Mouse (Mus musculus) intestine, embryonic 14.5 days (tissue): ENCODE measurements around the gene Sarm1. TPM values are rescaled to one million over a fixed set of nuclear protein-coding genes. Genes with fewer than 3 reads are reported as not detected.
A peak's percentile ranks its signal among the peaks of the same experiment; 100 is the strongest.

ENCODE experiments used
- ATAC-seq: fragments of 200-750 bp; cut with Nextera tagmentation; replicated peaks from 2 replicates; pipeline ENCODE4 v1.8.0; 2017; ENCODE audit warnings: low read depth, moderate number of reproducible peaks, moderate TSS enrichment, moderate library complexity; ENCODE audit not compliant: low FRiP score, low TSS enrichment
- DNase-seq: peaks from one replicate; pipeline ENCODE4 v3.0.0-alpha.2; 2018; ENCODE audit warnings: low spot score
- H3K27ac ChIP-seq: fragments of 300-500 bp; sonication (generic); 2 replicates; pipeline ENCODE4 v1.5.1; 2014; ENCODE audit warnings: low read depth, mild to moderate bottlenecking, control low read depth
- H3K27me3 ChIP-seq: fragments of 300-500 bp; sonication (generic); replicated peaks from 2 replicates; pipeline ENCODE4 v1.6.1; 2014; ENCODE audit warnings: low read length, control low read depth; ENCODE audit not compliant: control insufficient read depth, insufficient read depth
- H3K36me3 ChIP-seq: fragments of 300-500 bp; sonication (generic); 2 replicates; pipeline ENCODE4 v1.6.1; 2014; ENCODE audit warnings: low read length, control low read depth; ENCODE audit not compliant: control insufficient read depth, insufficient read depth
- H3K4me1 ChIP-seq: fragments of 300-500 bp; sonication (generic); replicated peaks from 2 replicates; pipeline ENCODE4 v1.6.1; 2014; ENCODE audit warnings: low read length, control low read depth, mixed read lengths; ENCODE audit not compliant: control insufficient read depth, insufficient read depth
- H3K4me2 ChIP-seq: fragments of 300-500 bp; sonication (generic); 2 replicates; pipeline ENCODE4 v1.6.1; 2014; ENCODE audit warnings: low read length
- H3K4me3 ChIP-seq: fragments of 300-500 bp; sonication (generic); 2 replicates; pipeline ENCODE4 v1.5.1; 2014; ENCODE audit warnings: low read depth, low read length, control low read depth, mixed read lengths
- H3K9ac ChIP-seq: fragments of 300-500 bp; sonication (generic); 2 replicates; pipeline ENCODE4 v1.6.1; 2014; ENCODE audit warnings: mild to moderate bottlenecking, low read length
- H3K9me3 ChIP-seq: fragments of 300-500 bp; sonication (generic); 2 replicates; pipeline ENCODE4 v1.6.1; 2016; ENCODE audit warnings: low read length, control low read depth; ENCODE audit not compliant: control insufficient read depth
- WGBS: fragments of 180-500 bp; shearing (Covaris S2); extraction: QIAGEN DNeasy Blood & Tissue Kit; methylation state at CpG from one replicate; pipeline ENCODE4 v1.1.7; 2014; 5-methylcytosine and 5-hydroxymethylcytosine counted together
- polyA plus RNA-seq: library from polyadenylated mRNA; unstranded; fragments of >200 nt; fragmentation: Nextera tagmentation; extraction: Ambion mirVana; gene quantifications from 2 replicates; pipeline ENCODE4 v1.2.1, GENCODE M21; 2014

Sarm1 gene
- polyA plus RNA-seq = 3.9 and 4.2 TPM in 2 replicates

GRCm38 (mm10) chr11:78497544-78498522, at the start of gene Sarm1:
TSS of gene Sarm1 (minus strand) at chr11:78497754.
- peak; percentile 94 for DNase-seq
- Histone ChIP-seq H3K4me3 (peak within 1 kb of the TSS; percentile 48), H3K4me2 (peak within 1 kb of the TSS; percentile 95), H3K9me3 (no peaks in the 10 kb centered on the region), H3K36me3 (no peaks in the 10 kb centered on the region), H3K27me3 (peaks cover 30% of the 10 kb centered on the region), H3K27ac (no peak within 1 kb of the TSS; the same call in 1 of the 2 replicates), H3K4me1 (peaks cover 6% of the 10 kb centered on the region; the same call in 1 of the 2 replicates), H3K9ac (peak within 1 kb of the TSS; percentile 41)
- 3% methylated on average over 36 of the region's 36 CpGs for WGBS
- ATAC-seq = peak; percentile 94

- Histone ChIP-seq H3K27ac (no peak overlapping the region), H3K36me3 (peaks cover 37% of the 10 kb centered on the region), H3K27me3 (no peaks in the 10 kb centered on the region), H3K4me2 (no peak overlapping the region), H3K9ac (no peak overlapping the region), H3K4me1 (peaks cover 14% of the 10 kb centered on the region), H3K9me3 (no peaks in the 10 kb centered on the region), H3K4me3 (no peak overlapping the region)
- WGBS = 53% methylated on average over 8 of the region's 8 CpGs
- DNase-seq (no peak), ATAC-seq (no peak)
These were observed 47.6 kb upstream of the Sarm1 start for GRCm38 (mm10) chr11:78545181-78545580.

DNA sequence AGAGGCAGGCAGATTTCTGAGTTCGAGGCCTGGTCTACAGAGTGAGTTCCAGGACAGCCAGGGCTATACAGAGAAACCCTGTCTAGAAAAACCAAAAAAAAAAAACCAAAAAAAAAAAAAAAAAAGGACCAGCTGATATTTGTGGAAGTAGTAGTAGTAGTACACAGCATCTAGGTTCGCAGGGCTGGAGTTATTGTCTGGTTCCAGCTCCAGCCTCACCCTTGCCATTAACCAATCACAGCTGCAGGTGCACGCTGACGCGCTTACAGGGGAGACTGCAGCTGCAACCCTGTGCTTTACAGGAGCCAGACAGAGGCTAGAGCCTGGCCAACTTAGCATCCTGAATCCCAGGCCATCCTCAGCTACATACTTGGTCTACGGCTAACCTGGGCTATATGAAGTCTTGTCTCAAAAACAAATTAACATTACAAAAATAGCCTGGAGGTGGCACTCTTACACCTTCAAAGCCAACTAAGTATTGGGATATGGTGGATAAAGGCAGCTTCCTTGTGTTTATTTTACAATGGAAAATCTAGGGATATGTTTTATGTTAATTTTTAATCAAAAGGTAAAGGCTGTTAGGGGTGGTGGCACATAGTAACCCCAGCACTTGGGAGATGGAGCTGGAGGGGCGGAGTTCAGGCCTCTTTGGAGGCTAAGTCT, 47.0 kb upstream of the Sarm1 start:
- H3K27ac ChIP-seq = no peak overlapping the region
- H3K4me3 ChIP-seq = no peak overlapping the region
- H3K4me1 ChIP-seq = peaks cover 10% of the 10 kb centered on the region
- 96% methylated on average over 7 of the region's 7 CpGs for WGBS
- H3K9me3 ChIP-seq = no peaks in the 10 kb centered on the region
- no peak for ATAC-seq
- no peak overlapping the region for H3K9ac ChIP-seq
- DNase-seq = no peak
- no peaks in the 10 kb centered on the region for H3K27me3 ChIP-seq
- peaks cover 43% of the 10 kb centered on the region for H3K36me3 ChIP-seq
- no peak overlapping the region for H3K4me2 ChIP-seq

- H3K27ac ChIP-seq = no peak overlapping the region
- peaks cover 10% of the 10 kb centered on the region for H3K4me1 ChIP-seq
- WGBS = 79% methylated on average over 3 of the region's 3 CpGs
- H3K27me3 ChIP-seq = no peaks in the 10 kb centered on the region
- H3K9ac ChIP-seq = no peak overlapping the region
- H3K4me3 ChIP-seq = no peak overlapping the region
- DNase-seq (no peak), ATAC-seq (no peak)
- H3K36me3 ChIP-seq = peaks cover 56% of the 10 kb centered on the region
- H3K4me2 ChIP-seq = no peak overlapping the region
- no peaks in the 10 kb centered on the region for H3K9me3 ChIP-seq
These were observed 42.8 kb upstream of the Sarm1 start for GRCm38 (mm10) chr11:78540358-78540757.

GRCm38 (mm10) chr11:78536690-78537084, 39.1 kb upstream of the Sarm1 start:
- Histone ChIP-seq H3K9me3 (no peaks in the 10 kb centered on the region), H3K27ac (peak overlapping the region; percentile 79), H3K36me3 (peaks cover 34% of the 10 kb centered on the region), H3K4me3 (peak overlapping the region; percentile 79), H3K9ac (peak overlapping the region; percentile 88), H3K27me3 (no peaks in the 10 kb centered on the region), H3K4me1 (peaks cover 22% of the 10 kb centered on the region), H3K4me2 (peak overlapping the region; percentile 90)
- DNase-seq (no peak), ATAC-seq (no peak)
- WGBS = 2% methylated on average over 14 of the region's 14 CpGs

GRCm38 (mm10) chr11:78536080-78536689, 38.6 kb upstream of the Sarm1 start, which contains the start of the genes Tnfaip1 and Ift20:
TSS of gene Tnfaip1 (minus strand) at chr11:78536332.
TSS of gene Ift20 (plus strand) at chr11:78536361.
- Histone ChIP-seq H3K9me3 (no peaks in the 10 kb centered on the region), H3K36me3 (peaks cover 30% of the 10 kb centered on the region), H3K27me3 (no peaks in the 10 kb centered on the region), H3K4me3 (peak within 1 kb of the TSS; percentile 79), H3K4me1 (peaks cover 22% of the 10 kb centered on the region), H3K4me2 (peak within 1 kb of the TSS; percentile 90), H3K27ac (peak within 1 kb of the TSS; percentile 79), H3K9ac (peak within 1 kb of the TSS; percentile 88)
- ATAC-seq = peak; percentile 95
- under 1% methylated on average over 52 of the region's 52 CpGs for WGBS
- peak; percentile 95 for DNase-seq

- Histone ChIP-seq H3K27ac (peak overlapping the region; percentile 79), H3K4me3 (peak overlapping the region; percentile 79), H3K9ac (peak overlapping the region; percentile 66), H3K9me3 (no peaks in the 10 kb centered on the region), H3K36me3 (peaks cover 23% of the 10 kb centered on the region), H3K4me2 (peak overlapping the region; percentile 72), H3K4me1 (peaks cover 27% of the 10 kb centered on the region), H3K27me3 (no peaks in the 10 kb centered on the region)
- under 1% methylated on average over 23 of the region's 23 CpGs for WGBS
- DNase-seq = peak; percentile 75
- peak; percentile 52 for ATAC-seq
These were observed 38.0 kb upstream of the Sarm1 start for GRCm38 (mm10) chr11:78535376-78536079.

- 90% methylated on average over 4 of the region's 4 CpGs for WGBS
- no peak for ATAC-seq
- H3K9ac ChIP-seq = no peak overlapping the region
These were observed 37.0 kb upstream of the Sarm1 start for GRCm38 (mm10) chr11:78534516-78534915.

More at GRCm38 (mm10) chr11:78534516-78534915, 37.0 kb upstream of the Sarm1 start:
- peak overlapping the region; percentile 79 for H3K4me3 ChIP-seq
- H3K4me1 ChIP-seq = peaks cover 27% of the 10 kb centered on the region
- H3K27ac ChIP-seq = no peak overlapping the region
- no peak for DNase-seq
- H3K27me3 ChIP-seq = no peaks in the 10 kb centered on the region
- H3K4me2 ChIP-seq = peak overlapping the region; percentile 72
- H3K36me3 ChIP-seq = peaks cover 22% of the 10 kb centered on the region
- H3K9me3 ChIP-seq = no peaks in the 10 kb centered on the region
